Mouse (Mus musculus) stomach, postnatal 0 days (tissue): Measurements from ENCODE around the gene Mgat4e.

Experiments used
- CTCF ChIP-seq: IDR thresholded peaks from 2 replicates; pipeline ENCODE4 v1.5.1; 2016; ENCODE audit warnings: antibody characterized with exemption, low read depth, mild to moderate bottlenecking, moderate library complexity
- EP300 ChIP-seq: optimal IDR thresholded peaks from 2 replicates; pipeline ENCODE3; 2016; ENCODE audit warnings: antibody characterized with exemption

GRCm38 (mm10) chr1:134577384-134578120 lies 28.1 kb upstream of the Mgat4e start:
- TF ChIP-seq EP300 (no peak), CTCF (no peak)
